Mouse (Mus musculus) brain, embryonic 14.5 days (tissue): ENCODE data around the gene Bcorl1.

Experiments
- CTCF ChIP-seq: fragments of 200-500 bp; IDR thresholded peaks from 2 replicates; pipeline ENCODE4 v1.5.1; 2012; ENCODE audit warnings: inconsistent platforms, mild to moderate bottlenecking, moderate library complexity, borderline replicate concordance; ENCODE audit not compliant: insufficient read depth, insufficient read length; ENCODE audit errors: extremely low read depth
- POLR2A ChIP-seq: fragments of 200-500 bp; IDR thresholded peaks from 2 replicates; pipeline ENCODE4 v1.6.1; 2012; ENCODE audit warnings: mild to moderate bottlenecking, inconsistent platforms, borderline replicate concordance; ENCODE audit not compliant: poor library complexity, insufficient read depth, insufficient read length, severe bottlenecking; ENCODE audit errors: extremely low read depth

- TF ChIP-seq POLR2A (no peak), CTCF (no peak)
Observed at GRCm38 (mm10) chrX:48367841-48368240, 26.7 kb downstream of the Bcorl1 start.
